Mouse (Mus musculus) lung, postnatal 25 days (tissue): Measurements from ENCODE around the gene Olfr1427.
"Not testable (repeated sequence)": the region's sequence is repeated elsewhere in the genome, so short reads cannot be mapped to it uniquely, and the experiment has no call there.

Experiments
- DNase-seq: peaks from one replicate; pipeline ENCODE4 v3.0.0; 2022; ENCODE audit warnings: low spot score

Gene Olfr1427

GRCm38 (mm10) chr19:12103234-12103633 is at the start of gene Olfr1427:
Gene Olfr1427 (minus strand): TSS chr19:12103334.
- DNase-seq = no peak

- no peak for DNase-seq
Observed at GRCm38 (mm10) chr19:12145452-12145851, 42.3 kb upstream of the Olfr1427 start.

GRCm38 (mm10) chr19:12143356-12143755 is 40.2 kb upstream of the Olfr1427 start:
- DNase-seq = no peak

- DNase-seq = peak; percentile 13
Observed at GRCm38 (mm10) chr19:12134289-12134688, 31.2 kb upstream of the Olfr1427 start.

- DNase-seq = no peak
Observed at GRCm38 (mm10) chr19:12123103-12123502, 20.0 kb upstream of the Olfr1427 start, which contains the start of gene Olfr76. Gene Olfr76 (minus strand): TSS chr19:12123203.

- no peak for DNase-seq
Observed at GRCm38 (mm10) chr19:12116464-12116863, 13.3 kb upstream of the Olfr1427 start.

GRCm38 (mm10) chr19:12115797-12116196 is 12.7 kb upstream of the Olfr1427 start, which contains the start of gene Olfr1428:
Gene Olfr1428 (minus strand): TSS chr19:12115897.
- no peak for DNase-seq

- DNase-seq = no peak
Observed at GRCm38 (mm10) chr19:12113807-12114206, 10.7 kb upstream of the Olfr1427 start.

GRCm38 (mm10) chr19:12104541-12104940 is 1.4 kb upstream of the Olfr1427 start:
- no peak for DNase-seq

- no peak for DNase-seq
Observed at GRCm38 (mm10) chr19:12091913-12092312, 11.2 kb downstream of the Olfr1427 start, which contains the start of gene Olfr1426. Gene Olfr1426 (minus strand): TSS chr19:12092013.

GRCm38 (mm10) chr19:12077631-12078030 is 25.5 kb downstream of the Olfr1427 start, which contains the start of gene Olfr1425:
Gene Olfr1425 (minus strand): TSS chr19:12077731.
- not testable (repeated sequence) for DNase-seq

GRCm38 (mm10) chr19:12069546-12069945 is 33.6 kb downstream of the Olfr1427 start:
- DNase-seq = not testable (repeated sequence)

- not testable (repeated sequence) for DNase-seq
Observed at GRCm38 (mm10) chr19:12067806-12068205, 35.3 kb downstream of the Olfr1427 start.

GRCm38 (mm10) chr19:12062582-12062981 is 40.6 kb downstream of the Olfr1427 start, which contains the start of gene Olfr1424:
Gene Olfr1424 (minus strand): TSS chr19:12062682.
- DNase-seq = not testable (repeated sequence)
